Mouse (Mus musculus) c-Kit-positive CD71-negative TER-119-negative erythroid progenitor cells, embryonic 14.5 days (primary cell): ENCODE results near the gene Rims1.

Experiments used
- DNase-seq: peaks from one replicate; pipeline ENCODE4 v3.0.0-alpha.2; 2013; ENCODE audit warnings: low read depth

Gene Rims1

GRCm38 (mm10) chr1:22805726-22806625 is at the start of gene Rims1:
Gene Rims1, minus strand, starts transcription at chr1:22805994.
- no peak for DNase-seq

DNA sequence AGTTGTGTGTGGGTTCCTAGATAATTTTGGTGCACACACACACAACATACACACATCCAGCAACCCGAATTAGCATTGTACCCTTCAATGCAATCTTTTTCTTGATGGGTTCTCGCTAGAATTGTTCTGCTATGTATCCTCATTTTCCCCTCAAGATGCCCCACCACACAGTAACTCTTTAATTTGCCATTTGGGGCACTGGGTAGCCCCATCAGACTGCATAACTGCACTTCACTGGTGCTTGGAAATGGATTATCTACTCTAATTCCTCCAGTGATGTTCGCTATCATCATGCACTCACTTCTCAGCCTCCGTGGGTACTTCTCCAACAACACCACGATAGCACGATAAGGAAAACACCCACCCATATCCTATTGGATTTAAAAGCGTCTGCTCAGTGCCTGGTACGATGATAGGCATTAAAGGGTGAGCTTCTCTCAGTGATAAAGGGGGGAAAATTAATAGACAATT is 867 bp upstream of the Rims1 start:
- DNase-seq, result no peak

DNA sequence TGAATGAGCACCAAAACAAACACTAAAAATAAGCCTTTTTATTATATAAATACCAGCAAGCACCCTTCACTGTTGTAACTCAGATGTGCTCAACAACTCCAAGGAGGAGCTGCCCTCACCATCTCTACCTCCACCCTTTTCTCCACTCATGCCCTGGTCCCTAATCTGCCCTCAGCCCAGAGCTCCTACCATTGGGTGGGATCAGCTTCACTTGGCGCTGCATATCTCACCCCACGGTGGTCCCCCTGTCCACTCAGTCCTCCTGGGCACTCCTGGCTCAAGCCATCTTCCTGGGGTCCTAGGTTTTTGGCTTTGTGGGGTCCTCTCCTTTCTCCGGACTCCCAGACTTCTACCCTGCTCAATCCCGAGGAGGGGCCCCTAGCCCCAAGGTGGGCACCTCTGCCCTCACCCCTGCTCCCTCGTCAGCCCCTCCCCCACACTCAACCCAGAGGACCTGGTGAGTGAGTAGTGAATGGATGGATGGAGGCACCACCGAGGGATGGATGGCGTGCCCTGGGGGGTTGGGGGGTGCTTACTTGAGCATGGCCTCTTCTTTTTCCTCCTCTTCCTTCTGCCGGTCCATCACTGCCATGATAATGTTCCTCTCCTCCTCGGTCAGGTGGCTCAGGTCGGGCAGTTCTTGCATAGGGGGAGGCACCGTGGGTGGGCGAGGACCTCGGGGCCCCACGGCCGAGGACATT is 619 bp downstream of the Rims1 start:
- no peak for DNase-seq

- no peak for DNase-seq
These were observed 1.5 kb downstream of the Rims1 start for GRCm38 (mm10) chr1:22804148-22804885.

DNA sequence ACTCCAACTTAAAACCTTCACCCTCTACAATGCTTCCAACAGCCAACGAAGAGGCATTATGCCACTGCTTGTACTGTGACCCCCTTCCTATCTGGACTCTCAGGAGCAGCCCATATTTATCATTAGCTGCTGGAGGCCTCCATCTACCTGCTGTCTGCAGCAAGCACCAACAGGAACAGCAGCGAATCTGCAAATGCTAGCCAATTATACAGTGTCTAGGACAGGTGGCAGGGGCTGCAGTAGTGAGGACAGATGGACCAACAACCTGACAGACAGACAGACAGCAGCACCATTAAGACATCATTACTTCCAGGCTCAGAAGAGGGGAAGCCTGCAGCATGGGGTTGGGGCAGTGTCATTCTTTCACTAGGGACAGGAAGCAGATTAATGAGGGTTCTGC is 2.3 kb downstream of the Rims1 start:
- no peak for DNase-seq

GRCm38 (mm10) chr1:22800276-22800675 is 5.5 kb downstream of the Rims1 start:
- no peak for DNase-seq

DNA sequence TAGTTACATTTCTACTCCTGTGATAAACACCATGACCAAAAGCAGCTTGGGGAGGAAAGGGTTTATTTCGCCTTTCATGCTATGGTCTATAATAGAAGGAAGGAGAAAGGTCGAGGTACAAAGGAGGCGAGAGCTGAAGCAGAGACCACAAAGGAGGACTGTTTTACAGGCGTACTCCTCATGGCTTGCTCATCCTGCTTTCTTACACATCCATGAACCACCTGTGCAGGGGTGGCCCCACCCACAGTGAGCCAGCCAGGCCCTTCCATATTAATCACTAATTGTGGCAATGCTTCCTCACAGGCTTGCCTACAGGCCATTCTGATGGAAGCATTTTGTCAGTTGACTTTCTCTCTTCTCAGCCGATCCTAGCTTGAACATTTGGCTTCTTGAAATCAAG is 8.7 kb downstream of the Rims1 start:
- DNase-seq, result no peak

- DNase-seq, result no peak
These were observed 16.3 kb downstream of the Rims1 start for GRCm38 (mm10) chr1:22789391-22789909.

DNA sequence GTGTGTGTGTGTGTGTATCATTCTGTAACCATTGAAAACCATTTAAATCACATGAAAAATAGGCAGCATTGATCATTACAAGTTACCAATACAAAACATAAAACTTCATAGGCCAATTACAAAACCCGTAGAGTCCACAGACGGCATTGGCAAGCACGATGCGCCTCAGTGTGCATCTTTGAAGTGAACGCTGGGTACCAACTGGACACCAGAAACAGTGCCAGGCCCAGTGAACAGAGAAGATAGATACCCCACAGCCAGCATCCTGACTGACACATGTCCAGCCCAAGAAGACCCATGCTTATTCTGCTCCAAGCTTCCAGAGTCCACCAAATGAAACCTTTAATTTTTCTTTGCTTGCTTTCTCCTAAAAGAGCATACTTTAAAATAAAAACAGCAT is 18.2 kb downstream of the Rims1 start:
- DNase-seq, result no peak

DNA sequence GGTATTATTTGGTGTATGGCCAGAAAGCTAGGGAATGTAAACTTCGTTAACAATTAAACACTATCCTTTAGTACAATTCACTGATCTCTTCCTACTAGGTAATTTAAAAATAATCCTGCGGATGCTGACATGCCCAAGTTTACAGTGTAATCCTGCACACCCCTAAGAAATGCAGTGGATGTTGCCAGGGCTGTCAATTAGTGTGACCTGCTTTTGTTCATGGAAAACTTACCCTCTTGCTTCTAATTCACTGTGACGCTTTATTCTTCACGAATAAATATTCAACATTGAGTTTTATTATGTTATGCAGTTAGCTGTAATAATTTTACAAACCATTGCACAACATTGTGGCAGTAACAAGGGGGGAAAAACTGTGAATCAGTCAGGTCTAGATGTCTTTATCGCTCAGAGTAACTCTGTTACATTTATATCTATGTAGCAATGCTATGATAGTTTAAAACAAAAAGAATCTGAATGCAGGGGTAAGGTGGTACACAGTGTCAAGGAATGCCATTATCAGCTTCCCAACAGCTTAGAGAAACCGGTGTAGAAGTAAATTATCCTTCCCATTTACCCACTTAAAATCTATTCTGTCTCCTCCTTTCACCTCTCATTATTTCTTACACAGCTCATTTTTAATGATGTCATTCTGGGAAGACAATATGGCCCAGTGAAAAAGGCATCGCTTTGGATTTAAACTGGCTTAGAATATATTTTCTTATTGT is 35.1 kb downstream of the Rims1 start:
- no peak for DNase-seq

- DNase-seq, result no peak
These were observed 42.4 kb downstream of the Rims1 start for GRCm38 (mm10) chr1:22763376-22763775.

DNA sequence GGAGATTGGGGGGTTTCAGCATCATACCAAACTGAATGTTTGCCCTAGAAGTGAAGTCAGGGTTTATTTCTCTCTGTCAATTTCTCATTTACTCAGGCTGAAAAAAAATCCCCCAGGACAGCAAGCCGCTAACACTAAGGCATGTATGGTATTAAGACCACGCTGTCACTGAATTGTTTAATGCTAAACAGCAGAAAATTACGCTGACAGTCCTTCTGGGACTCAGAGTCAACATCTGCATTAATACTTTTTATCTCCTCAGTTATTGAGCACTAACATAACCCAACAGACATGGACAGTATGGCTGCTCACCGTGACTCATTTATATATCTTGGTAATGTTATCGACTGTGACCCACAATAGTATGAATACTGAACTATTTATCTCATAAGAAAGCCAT is 43.0 kb downstream of the Rims1 start:
- DNase-seq, result no peak

- DNase-seq, result no peak
These were observed 55.3 kb downstream of the Rims1 start for GRCm38 (mm10) chr1:22750536-22750935.

DNA sequence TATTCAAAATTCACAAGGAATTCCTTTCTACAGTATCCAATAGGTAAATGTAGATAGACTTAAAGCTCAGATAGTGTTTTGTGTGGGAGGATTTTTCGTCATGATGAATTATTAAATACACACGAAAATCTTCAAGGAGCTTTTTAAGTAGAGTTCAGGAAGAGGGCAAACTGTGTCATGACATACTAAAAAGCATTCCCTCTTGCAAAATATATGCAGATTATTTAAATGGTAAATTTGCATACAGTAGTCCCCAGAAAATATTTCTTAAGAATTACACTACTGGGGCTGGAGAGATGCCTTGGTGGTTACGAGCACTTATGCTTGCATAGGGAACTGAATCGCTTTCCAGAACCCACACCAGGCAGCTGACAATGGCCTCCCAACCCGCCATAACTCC is 61.1 kb downstream of the Rims1 start:
- DNase-seq, result no peak

GRCm38 (mm10) chr1:22737491-22737890 is 68.3 kb downstream of the Rims1 start:
- DNase-seq, result peak; percentile 0

DNA sequence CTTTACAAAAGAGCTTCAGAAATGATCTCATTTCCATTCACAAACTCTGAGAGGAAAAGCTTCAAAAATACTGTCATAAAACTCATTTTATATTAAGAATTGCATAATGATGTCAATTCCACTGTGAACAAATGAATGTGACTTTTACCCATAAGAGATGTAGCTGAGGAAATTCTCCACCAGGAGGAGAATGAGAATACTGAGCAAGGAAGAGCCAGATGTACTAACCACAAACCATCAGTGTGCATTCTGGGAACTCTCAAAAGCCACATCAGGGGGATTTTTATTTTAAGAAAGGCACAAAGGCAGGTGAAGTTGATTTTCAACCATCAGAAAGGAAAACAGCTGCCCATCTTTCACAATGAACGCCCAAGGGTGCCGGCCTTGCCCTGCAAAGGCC is 71.4 kb downstream of the Rims1 start:
- DNase-seq, result no peak

DNA sequence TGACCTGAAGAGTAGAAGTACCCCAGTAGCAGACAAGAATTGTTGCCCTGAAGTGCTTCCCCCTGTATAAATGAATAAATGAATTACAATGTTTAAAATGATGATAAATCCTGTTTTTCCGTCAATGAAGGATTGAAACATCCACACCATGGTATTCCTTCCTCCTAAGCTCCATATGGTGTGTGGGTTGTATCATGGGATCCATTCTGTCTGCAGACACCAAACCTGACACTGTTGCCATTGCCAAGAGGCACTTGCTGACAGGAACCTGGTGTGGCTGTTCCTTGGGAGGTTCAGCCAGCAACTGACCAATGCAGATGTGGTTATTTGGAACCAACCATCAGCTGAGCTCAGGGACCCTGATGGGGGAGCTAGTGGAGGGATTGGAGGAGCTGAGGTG is 72.5 kb downstream of the Rims1 start:
- DNase-seq, result no peak

- no peak for DNase-seq
These were observed 77.6 kb downstream of the Rims1 start for GRCm38 (mm10) chr1:22728207-22728606.

DNA sequence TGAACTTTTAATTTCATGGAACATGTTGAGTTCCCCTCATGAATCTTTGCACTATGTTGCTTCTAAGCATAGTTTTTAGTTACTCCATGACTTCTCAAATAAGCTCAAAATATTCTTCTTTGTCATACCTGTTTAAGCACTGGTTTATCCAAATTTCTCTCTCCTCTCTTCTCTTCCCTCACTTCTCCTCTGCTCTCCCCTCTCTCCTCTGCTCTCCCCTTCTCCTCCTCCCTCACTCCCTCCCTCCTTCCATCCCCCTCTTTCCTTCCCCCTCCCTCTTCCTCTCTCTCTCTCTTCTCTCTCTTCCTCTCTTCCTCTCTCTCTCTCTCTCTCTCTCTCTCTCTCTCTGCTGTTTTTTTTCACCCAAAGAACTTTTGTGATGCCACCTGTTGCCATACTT is 84.1 kb downstream of the Rims1 start:
- no peak for DNase-seq

DNA sequence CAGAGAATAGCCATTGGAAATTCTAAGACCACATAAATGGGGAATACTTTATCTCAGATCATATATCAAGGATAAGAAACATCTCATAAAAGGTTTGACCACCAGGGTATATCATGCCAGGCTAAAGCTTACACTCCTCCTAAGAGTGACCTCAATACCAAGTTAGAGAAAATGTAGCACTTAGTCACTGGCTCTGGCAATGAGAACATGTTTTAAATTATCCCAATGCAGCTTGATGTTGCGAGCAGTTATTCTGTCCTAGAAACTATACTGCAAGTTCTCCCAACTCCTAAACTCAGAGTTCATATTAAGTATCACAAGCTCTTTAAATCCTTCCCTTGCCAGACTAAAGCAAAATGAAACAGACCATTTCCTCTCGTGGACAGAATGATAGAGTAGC is 85.1 kb downstream of the Rims1 start:
- DNase-seq, result no peak

GRCm38 (mm10) chr1:22709461-22709860 is 96.3 kb downstream of the Rims1 start:
- DNase-seq, result no peak

DNA sequence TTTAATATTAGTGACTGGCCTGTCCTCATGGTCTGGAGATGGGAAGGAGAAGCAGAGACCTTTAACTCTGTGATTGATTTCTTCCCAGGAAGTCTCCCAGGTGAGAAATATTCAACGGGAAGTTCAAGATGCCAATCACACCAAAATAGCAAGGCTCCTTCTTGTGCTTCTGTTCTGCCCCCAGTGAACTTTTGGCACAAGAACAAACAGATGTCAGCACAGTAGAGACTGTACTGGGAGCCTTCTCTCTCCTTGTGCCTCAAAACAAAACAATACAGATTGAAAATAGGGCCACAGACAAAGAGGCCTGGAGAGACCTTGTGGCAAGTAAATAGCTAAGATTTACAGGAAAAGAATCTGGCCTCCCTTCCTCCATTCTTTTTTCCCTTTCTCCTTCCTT is 110.7 kb downstream of the Rims1 start:
- DNase-seq, result no peak
